Comparison of ENCODE assay signal across 7 mouse cellular contexts in genomic region chr13:3373522-3374220, GRCm38 (mm10).
DNase-seq lines count a peak whose midpoint lies in the region; ATAC-seq and TF ChIP-seq lines count a peak whose summit lies in the region.
"Not testable (repeated sequence)": the region's sequence is repeated elsewhere in the genome, so short reads cannot be mapped to it uniquely, and the experiment has no call there.

No protein-coding gene starts in this region.

- H3K9ac ChIP-seq in embryonic facial prominence, embryonic 14.5 days (ENCODE audit: low read depth, low read length); hindbrain, postnatal 0 days (replicated peaks; ENCODE audit: low read length); liver, embryonic 14.5 days (replicated peaks): not testable (repeated sequence)

- 49% methylated on average over 3 of the region's 3 CpGs for WGBS in embryonic facial prominence, embryonic 14.5 days
- WGBS in hindbrain, postnatal 0 days: 50% methylated on average over 3 of the region's 3 CpGs
- WGBS in liver, embryonic 14.5 days (ENCODE audit: insufficient replicate concordance): 35% methylated on average over 3 of the region's 3 CpGs

- not testable (repeated sequence) for TF ChIP-seq CTCF in hindbrain, postnatal 0 days (IDR thresholded peaks at IDR 0.05; ENCODE audit: low read depth); liver, embryonic 14.5 days (IDR thresholded peaks at IDR 0.05; ENCODE audit: low read depth)

- H3K9me3 ChIP-seq in embryonic facial prominence, embryonic 14.5 days (ENCODE audit: control insufficient read depth, low read length); hindbrain, postnatal 0 days (ENCODE audit: low read length); liver, embryonic 14.5 days (ENCODE audit: control insufficient read depth, low read length): not testable (repeated sequence)

- H3K27me3 ChIP-seq in embryonic facial prominence, embryonic 14.5 days (replicated peaks; ENCODE audit: control insufficient read depth, insufficient read depth, low read length); hindbrain, postnatal 0 days (ENCODE audit: insufficient read depth, low read length); liver, embryonic 14.5 days (ENCODE audit: control insufficient read depth, insufficient read depth, low read length): not testable (repeated sequence)

- H3K4me3 ChIP-seq in embryonic facial prominence, embryonic 14.5 days (ENCODE audit: low read depth, low read length); hindbrain, postnatal 0 days (ENCODE audit: low read length); liver, embryonic 14.5 days (ENCODE audit: insufficient read depth in 1 of 2, low read depth in 2 of 2, low read length in 2 of 2): not testable (repeated sequence)

- not testable (repeated sequence) for H3K4me1 ChIP-seq in embryonic facial prominence, embryonic 14.5 days (ENCODE audit: control insufficient read depth, insufficient read depth, low read length); hindbrain, postnatal 0 days (ENCODE audit: insufficient read depth, low read length); liver, embryonic 14.5 days (replicated peaks; ENCODE audit: control insufficient read depth in 2 of 2, insufficient read depth in 2 of 2, low read length in 1 of 2)

- not testable (repeated sequence) for TF ChIP-seq EP300 in liver, embryonic 14.5 days (IDR thresholded peaks at IDR 0.05; ENCODE audit: low read depth)

- H3K27ac ChIP-seq in embryonic facial prominence, embryonic 14.5 days (replicated peaks; ENCODE audit: low read depth, low read length); hindbrain, postnatal 0 days; liver, embryonic 14.5 days: not testable (repeated sequence)

- DNase-seq in CD4-positive, CD25-positive, alpha-beta regulatory T cell, adult 2 months (ENCODE audit: low read depth, low spot score): peak; percentile 69
- DNase-seq in NIH3T3 (ENCODE audit: low read depth): peak; percentile 51
- peak; percentile 60 for DNase-seq in c-Kit-positive CD71-negative TER-119-negative erythroid progenitor cells, embryonic 14.5 days (ENCODE audit: low read depth)
- DNase-seq in embryonic facial prominence, embryonic 14.5 days (ENCODE audit: low spot score): peak; percentile 22
- DNase-seq in hindbrain, postnatal 0 days (ENCODE audit: low spot score): peak; percentile 52
- peak; percentile 54 to 67 (median 64) for DNase-seq in liver, embryonic 14.5 days (ENCODE audit: low read depth in 3 of 3, low spot score in 3 of 3)
- peak; percentile 14 for DNase-seq in neural tube, embryonic 10.5 days (ENCODE audit: extremely low spot score, low spot score)

- H3K4me2 ChIP-seq in embryonic facial prominence, embryonic 14.5 days (ENCODE audit: low read depth, low read length); hindbrain, postnatal 0 days (ENCODE audit: low read depth, low read length); liver, embryonic 14.5 days (ENCODE audit: low read depth): not testable (repeated sequence)

- not testable (repeated sequence) for H3K36me3 ChIP-seq in embryonic facial prominence, embryonic 14.5 days (ENCODE audit: control insufficient read depth, insufficient read depth, low read length); hindbrain, postnatal 0 days (ENCODE audit: insufficient read depth, low read length); liver, embryonic 14.5 days (replicated peaks; ENCODE audit: control insufficient read depth, insufficient read depth, low read depth)

- not testable (repeated sequence) for ATAC-seq in embryonic facial prominence, embryonic 14.5 days (ENCODE audit: low read depth); hindbrain, postnatal 0 days; liver, embryonic 14.5 days (ENCODE audit: insufficient read depth)

Comparison
In these comparisons a context has a peak if more than half of its experiments do, and no peak if none do; other contexts are left out.
1. DNase-seq: peak in every context shown above with its lines; median percentile 69 in CD4-positive, CD25-positive, alpha-beta regulatory T cell, adult 2 months; 64 in liver, embryonic 14.5 days; 60 in c-Kit-positive CD71-negative TER-119-negative erythroid progenitor cells, embryonic 14.5 days; 52 in hindbrain, postnatal 0 days; 51 in NIH3T3; 22 in embryonic facial prominence, embryonic 14.5 days; 14 in neural tube, embryonic 10.5 days.